Mouse (Mus musculus): ENCODE data around the gene Bmpr1b. TPM values are rescaled to one million over a fixed set of nuclear protein-coding genes. Genes with fewer than 3 reads are reported as not detected.
"Not testable (repeated sequence)": the region's sequence is repeated elsewhere in the genome, so short reads cannot be mapped to it uniquely, and the experiment has no call there.

Bmpr1b gene
- polyA plus RNA-seq (2012; rRNA removed), result 0.04 and 0.08 TPM in 2 replicates

- peak; percentile 3 for DNase-seq (ENCODE audit: low read depth, low spot score)
- 2% methylated on average over 64 of the region's 65 CpGs for WGBS
These were observed at the start of gene Bmpr1b for GRCm38 (mm10) chr3:142168863-142169521. Gene Bmpr1b (minus strand): TSS chr3:142169425.

DNA sequence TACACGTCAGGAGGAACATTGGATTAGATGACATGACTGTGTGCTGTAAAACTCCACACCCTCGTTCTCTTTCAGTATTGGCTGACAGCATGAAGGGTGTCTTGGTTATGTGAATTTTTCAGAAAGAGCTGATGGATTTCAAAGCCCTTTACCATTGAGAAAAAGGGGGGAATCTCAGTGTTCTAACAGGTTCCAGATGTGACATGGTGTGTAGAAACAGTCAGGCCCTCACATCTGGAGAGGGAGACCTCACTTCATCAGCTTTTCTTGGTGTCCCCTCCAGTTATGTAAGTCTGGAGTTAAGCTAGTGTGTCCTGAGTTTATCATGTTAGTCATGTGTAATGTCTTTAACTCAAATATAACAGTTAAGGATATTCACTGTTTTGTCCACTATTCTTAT lies 43.6 kb upstream of the Bmpr1b start:
- DNase-seq (ENCODE audit: low read depth, low spot score), result no peak
- WGBS, result 37% methylated on average over 2 of the region's 2 CpGs

GRCm38 (mm10) chr3:142212186-142212585 lies 43.0 kb upstream of the Bmpr1b start:
- WGBS, result 48% methylated on average over 3 of the region's 3 CpGs
- no peak for DNase-seq (ENCODE audit: low read depth, low spot score)

GRCm38 (mm10) chr3:142209981-142210380 lies 40.8 kb upstream of the Bmpr1b start:
- WGBS, result 75% methylated on average over 6 of the region's 6 CpGs
- DNase-seq (ENCODE audit: low read depth, low spot score), result no peak

- no peak for DNase-seq (ENCODE audit: low read depth, low spot score)
- 87% methylated on average over 11 of the region's 11 CpGs for WGBS
These were observed 39.8 kb upstream of the Bmpr1b start for GRCm38 (mm10) chr3:142209057-142209456.

DNA sequence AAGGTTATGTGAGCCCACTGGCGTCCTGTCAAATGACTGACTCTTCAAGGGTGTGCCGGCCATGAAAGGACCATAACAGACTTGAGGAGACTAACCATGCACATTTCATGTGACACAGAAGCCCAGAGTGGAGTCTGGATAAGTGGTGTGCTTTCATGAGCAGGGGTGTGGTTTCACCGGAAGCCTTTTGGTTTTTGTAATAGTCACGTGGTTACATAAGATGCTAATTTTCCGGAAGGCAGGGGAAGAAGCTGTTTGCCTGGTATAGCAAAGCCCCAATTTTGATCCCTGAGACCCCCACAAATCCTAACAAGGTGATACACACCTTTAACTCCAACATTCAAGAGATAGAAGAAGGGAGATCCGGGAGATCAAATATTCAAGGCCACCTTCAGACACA lies 38.3 kb upstream of the Bmpr1b start:
- 82% methylated on average over 6 of the region's 6 CpGs for WGBS
- no peak for DNase-seq (ENCODE audit: low read depth, low spot score)

DNA sequence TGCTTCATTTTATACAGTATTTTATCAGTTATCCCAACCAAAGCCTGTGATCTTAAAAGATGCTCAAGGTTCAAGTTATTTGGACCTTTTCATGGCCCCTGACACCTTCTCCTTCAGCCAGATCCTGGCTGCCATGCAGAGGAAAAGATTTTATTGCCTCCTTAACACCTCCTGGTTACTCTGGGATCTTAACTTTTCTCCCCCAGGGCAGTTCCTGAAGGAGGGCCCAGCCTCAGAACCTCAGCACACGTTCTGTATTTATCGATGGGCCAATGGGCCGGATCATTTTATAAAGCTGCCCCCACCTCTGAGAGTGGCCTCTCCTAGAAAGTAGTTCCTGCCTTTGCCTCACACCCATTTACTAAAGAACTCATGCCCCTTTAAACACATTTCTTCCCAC lies 37.1 kb upstream of the Bmpr1b start:
- DNase-seq (ENCODE audit: low read depth, low spot score), result no peak
- WGBS, result 72% methylated on average over 3 of the region's 3 CpGs

DNA sequence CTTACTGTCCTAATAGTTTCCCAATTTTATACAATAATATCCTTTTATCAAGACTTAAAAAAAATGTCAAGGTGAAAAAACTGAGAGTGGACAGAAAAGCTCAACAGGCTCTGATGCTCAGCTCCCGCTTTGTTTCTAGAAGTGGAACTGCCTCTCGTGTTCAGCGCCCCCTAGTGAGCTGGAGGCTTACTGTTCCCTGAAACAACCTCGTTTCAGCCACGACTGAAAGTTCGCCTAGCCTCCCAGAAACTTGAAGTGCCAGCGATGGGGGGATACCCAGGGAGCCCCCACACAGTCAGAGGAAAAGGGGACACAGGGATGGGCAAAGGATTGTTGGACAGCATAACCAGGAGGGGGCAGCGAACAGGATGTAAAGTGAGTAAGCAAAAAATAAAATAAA lies 26.9 kb upstream of the Bmpr1b start:
- 85% methylated on average over 8 of the region's 8 CpGs for WGBS

DNA sequence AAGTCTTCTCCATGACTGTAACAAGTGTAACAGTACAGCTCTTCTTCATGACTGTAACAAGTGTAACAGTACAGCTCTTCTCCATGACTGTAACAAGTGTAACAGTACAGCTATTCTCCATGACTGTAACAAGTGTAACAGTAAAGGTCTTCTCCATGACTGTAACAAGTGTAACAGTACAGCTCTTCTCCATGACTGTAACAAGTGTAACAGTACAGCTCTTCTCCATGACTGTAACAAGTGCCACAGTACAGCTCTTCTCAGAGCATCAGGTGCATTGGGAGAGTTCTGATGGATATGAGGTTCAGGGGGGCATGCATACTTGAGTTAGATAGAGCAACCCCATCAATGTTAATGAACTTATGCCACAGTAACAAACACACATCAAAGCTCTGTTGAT lies 22.4 kb upstream of the Bmpr1b start:
- DNase-seq (ENCODE audit: low read depth, low spot score), result not testable (repeated sequence)

More for the DNA sequence above, 26.9 kb upstream of the Bmpr1b start:
- DNase-seq (ENCODE audit: low read depth, low spot score), result no peak

DNA sequence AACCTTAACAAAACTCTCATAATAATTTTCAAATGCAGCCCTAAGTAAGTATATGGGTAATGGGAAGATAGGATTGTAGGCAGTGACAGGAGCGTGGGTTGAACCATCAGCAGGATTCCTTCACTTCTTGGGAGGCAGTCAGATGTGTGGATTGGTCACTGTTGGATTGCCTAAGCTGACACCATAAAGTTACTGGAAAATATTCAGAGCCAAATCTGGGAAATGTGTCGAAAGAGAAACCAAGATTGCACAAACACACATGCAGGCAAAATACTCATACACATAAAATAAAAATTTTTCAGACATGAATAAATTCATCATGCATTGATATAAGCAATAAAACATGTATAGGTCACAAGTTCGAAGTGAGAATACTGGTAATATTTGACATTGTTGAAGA lies 17.3 kb upstream of the Bmpr1b start:
- no peak for DNase-seq (ENCODE audit: low read depth, low spot score)
- WGBS, result 67% methylated on average over 3 of the region's 3 CpGs

DNA sequence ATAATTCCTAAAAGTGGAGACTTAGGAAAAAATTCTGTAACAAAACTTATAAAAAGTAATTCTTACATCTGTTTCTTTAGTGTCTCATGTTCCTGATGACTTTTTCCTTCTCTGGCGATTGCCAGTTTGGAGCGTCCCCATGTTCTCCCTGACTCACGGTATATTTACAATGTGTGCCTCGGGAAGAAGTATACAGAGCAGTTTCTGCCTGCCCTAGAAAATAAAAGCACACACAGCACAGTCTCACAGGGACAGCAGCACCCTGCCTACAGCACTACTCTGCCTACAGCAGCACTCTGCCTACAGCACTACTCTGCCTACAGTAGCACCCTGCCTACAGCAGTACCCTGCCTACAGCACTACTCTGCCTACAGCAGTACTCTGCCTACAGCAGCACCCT lies 4.8 kb upstream of the Bmpr1b start:
- no peak for DNase-seq (ENCODE audit: low read depth, low spot score)
- 77% methylated on average over 4 of the region's 4 CpGs for WGBS

DNA sequence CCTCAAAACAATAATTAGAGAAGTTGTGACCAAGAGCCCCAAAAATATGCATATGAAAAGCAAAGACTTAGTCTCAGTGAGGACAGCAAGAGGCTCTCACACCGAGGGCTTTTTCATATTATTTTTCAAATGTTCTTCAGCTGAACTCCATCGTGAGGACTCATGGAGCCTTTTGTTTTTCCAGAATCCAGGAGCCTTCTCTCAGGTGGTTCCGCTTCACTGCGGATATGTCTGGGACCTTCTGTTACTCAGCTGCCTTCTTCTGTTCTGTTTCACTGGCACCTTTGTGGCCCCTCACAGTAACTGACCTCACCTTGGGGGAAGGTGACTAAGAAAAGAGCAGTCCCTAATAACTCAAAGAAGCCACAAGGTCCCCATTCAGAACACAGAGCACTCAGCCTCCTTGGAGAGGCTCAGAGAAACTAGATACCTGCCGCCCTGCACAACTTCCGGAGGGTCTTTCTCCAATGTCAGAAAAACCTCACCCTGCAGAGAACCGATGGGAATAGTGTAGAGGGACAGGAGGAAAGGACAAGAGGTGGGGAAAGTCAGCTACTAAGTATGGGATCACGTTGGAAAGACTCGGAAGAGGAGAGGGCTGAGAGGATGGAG lies 868 bp downstream of the Bmpr1b start:
- WGBS, result 29% methylated on average over 9 of the region's 9 CpGs
- DNase-seq (ENCODE audit: low read depth, low spot score), result no peak

DNA sequence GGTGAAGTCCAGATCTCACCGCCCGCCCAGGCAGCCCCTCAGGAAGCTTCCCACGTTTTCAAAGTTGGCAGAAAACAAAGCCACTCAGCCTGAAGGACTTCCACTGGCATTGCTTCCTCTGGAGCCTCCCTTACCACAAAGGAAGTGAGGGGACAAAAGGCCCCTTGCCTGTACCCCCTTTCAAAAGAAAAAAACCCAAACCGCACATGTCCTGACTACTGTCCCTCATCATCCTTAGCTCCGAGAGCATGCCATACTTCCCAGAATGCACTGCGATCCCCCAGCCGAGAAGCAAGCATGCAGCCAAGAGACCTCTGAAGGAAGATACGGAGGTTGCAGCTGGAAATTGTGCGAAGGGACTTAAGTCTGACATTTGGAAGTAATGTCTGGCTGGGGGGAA lies 4.2 kb downstream of the Bmpr1b start:
- DNase-seq (ENCODE audit: low read depth, low spot score), result no peak
- 59% methylated on average over 9 of the region's 9 CpGs for WGBS

- DNase-seq (ENCODE audit: low read depth, low spot score), result no peak
- WGBS, result 35% methylated on average over 2 of the region's 2 CpGs
These were observed 5.3 kb downstream of the Bmpr1b start for GRCm38 (mm10) chr3:142163896-142164295.

GRCm38 (mm10) chr3:142161405-142161804 lies 7.8 kb downstream of the Bmpr1b start:
- WGBS, result 55% methylated on average over 3 of the region's 3 CpGs
- DNase-seq (ENCODE audit: low read depth, low spot score), result no peak

- DNase-seq (ENCODE audit: low read depth, low spot score), result no peak
- WGBS, result 79% methylated on average over 5 of the region's 5 CpGs
These were observed 17.2 kb downstream of the Bmpr1b start for GRCm38 (mm10) chr3:142151980-142152379.

GRCm38 (mm10) chr3:142138796-142139195 lies 30.4 kb downstream of the Bmpr1b start:
- WGBS, result 64% methylated on average over 5 of the region's 5 CpGs
- no peak for DNase-seq (ENCODE audit: low read depth, low spot score)

DNA sequence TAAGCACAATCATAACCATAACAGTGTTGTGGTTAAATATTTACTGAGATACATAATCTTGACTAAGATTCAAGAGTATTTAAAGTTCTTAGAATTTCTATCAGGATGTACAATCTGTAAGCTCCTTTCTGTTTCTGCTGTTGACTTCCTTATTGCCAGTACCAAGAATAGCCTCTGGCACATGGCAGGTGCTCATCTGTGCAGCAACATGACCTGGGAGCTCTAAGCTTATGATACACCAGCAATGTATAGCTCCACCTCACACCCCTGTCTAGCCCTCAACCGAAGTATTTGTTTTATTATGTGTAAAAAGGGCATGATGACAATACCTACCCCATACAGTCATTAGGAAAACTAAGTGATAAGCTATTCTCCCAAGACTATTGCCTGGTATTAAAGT lies 42.8 kb downstream of the Bmpr1b start:
- WGBS, result 31% methylated on average over 1 of the region's 1 CpGs

GRCm38 (mm10) chr3:142125556-142125955 lies 43.7 kb downstream of the Bmpr1b start:
- WGBS, result 45% methylated on average over 2 of the region's 2 CpGs

More for the DNA sequence above, 42.8 kb downstream of the Bmpr1b start:
- DNase-seq (ENCODE audit: low read depth, low spot score), result peak; percentile 31

GRCm38 (mm10) chr3:142124255-142124654 lies 45.0 kb downstream of the Bmpr1b start:
- DNase-seq (ENCODE audit: low read depth, low spot score), result no peak
- 81% methylated on average over 6 of the region's 6 CpGs for WGBS

More at GRCm38 (mm10) chr3:142125556-142125955, 43.7 kb downstream of the Bmpr1b start:
- no peak for DNase-seq (ENCODE audit: low read depth, low spot score)

DNA sequence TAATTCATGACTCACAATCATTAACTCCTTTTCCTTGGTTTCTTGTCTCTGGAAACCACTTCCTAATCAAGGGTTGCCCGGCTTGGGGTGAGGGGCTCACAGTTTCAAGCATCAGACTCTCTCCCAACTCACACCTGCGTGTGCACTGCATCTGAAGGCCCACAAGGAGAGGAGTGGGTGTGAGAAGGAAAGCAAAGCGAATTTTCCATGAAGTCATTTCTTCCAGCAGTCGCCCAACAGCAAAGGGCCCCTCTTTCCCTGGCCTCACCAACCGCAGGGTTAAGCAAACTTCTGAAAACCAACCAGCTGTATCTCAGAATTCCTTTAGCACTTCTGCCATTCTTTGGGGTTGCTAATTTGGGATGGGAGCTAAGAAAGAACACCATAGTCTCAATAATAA lies 46.8 kb downstream of the Bmpr1b start:
- 88% methylated on average over 5 of the region's 5 CpGs for WGBS
- DNase-seq (ENCODE audit: low read depth, low spot score), result no peak

Measured in large intestine, adult 2 months (tissue).